Mouse (Mus musculus) splenic B cell, adult 2 months (primary cell): Measurements from ENCODE around the gene Sh3pxd2a.

Experiments
- DNase-seq: peaks from one replicate; pipeline ENCODE4 v3.0.0-alpha.2; 2011; ENCODE audit warnings: low read depth, low spot score
- H3K27me3 ChIP-seq: 2 replicates; pipeline ENCODE4 v1.6.1; 2012; ENCODE audit warnings: mild to moderate bottlenecking, low read length, moderate library complexity, mixed read lengths; ENCODE audit not compliant: control insufficient read depth, poor library complexity, insufficient read depth, severe bottlenecking
- H3K36me3 ChIP-seq: 2 replicates; pipeline ENCODE4 v1.6.1; 2012; ENCODE audit warnings: mild to moderate bottlenecking, low read length, moderate library complexity, mixed read lengths; ENCODE audit not compliant: control insufficient read depth, poor library complexity, insufficient read depth, severe bottlenecking

The Sh3pxd2a gene

GRCm38 (mm10) chr19:47455001-47455755, 9.0 kb downstream of the Sh3pxd2a start:
- peak; percentile 63 for DNase-seq
- H3K36me3 ChIP-seq = no peaks in the 10 kb centered on the region; the same call in 1 of the 2 replicates
- no peaks in the 10 kb centered on the region for H3K27me3 ChIP-seq

- no peak for DNase-seq
- Histone ChIP-seq H3K27me3 (no peaks in the 10 kb centered on the region), H3K36me3 (no peaks in the 10 kb centered on the region; the same call in 1 of the 2 replicates)
Observed at GRCm38 (mm10) chr19:47454167-47455000, 9.8 kb downstream of the Sh3pxd2a start.

GRCm38 (mm10) chr19:47453352-47453751, 10.8 kb downstream of the Sh3pxd2a start:
- DNase-seq = no peak
- Histone ChIP-seq H3K27me3 (no peaks in the 10 kb centered on the region), H3K36me3 (no peaks in the 10 kb centered on the region; the same call in 1 of the 2 replicates)

DNA sequence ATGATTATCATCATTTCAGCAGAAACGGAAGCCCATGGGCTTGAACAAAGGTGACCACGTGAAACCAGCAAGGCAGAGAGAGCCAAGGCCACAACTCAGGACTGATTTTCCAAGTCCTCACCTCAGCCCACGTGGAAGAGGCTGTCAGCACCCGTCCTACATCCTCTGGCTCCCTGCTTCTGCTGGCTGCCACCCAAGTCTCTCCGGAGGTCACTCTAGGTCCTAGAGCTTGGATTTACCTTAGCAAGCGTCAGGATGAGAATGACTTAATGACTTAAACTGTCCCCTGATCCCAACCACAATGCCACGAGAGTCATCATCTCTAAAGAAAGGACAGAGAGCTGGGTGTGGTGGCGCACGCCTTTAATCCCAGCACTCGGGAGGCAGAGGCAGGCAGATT, 11.5 kb downstream of the Sh3pxd2a start:
- no peaks in the 10 kb centered on the region for H3K27me3 ChIP-seq
- no peak for DNase-seq
- no peaks in the 10 kb centered on the region; the same call in 1 of the 2 replicates for H3K36me3 ChIP-seq

GRCm38 (mm10) chr19:47452211-47452610, 12.0 kb downstream of the Sh3pxd2a start:
- Histone ChIP-seq H3K27me3 (no peaks in the 10 kb centered on the region), H3K36me3 (no peaks in the 10 kb centered on the region; the same call in 1 of the 2 replicates)
- no peak for DNase-seq

DNA sequence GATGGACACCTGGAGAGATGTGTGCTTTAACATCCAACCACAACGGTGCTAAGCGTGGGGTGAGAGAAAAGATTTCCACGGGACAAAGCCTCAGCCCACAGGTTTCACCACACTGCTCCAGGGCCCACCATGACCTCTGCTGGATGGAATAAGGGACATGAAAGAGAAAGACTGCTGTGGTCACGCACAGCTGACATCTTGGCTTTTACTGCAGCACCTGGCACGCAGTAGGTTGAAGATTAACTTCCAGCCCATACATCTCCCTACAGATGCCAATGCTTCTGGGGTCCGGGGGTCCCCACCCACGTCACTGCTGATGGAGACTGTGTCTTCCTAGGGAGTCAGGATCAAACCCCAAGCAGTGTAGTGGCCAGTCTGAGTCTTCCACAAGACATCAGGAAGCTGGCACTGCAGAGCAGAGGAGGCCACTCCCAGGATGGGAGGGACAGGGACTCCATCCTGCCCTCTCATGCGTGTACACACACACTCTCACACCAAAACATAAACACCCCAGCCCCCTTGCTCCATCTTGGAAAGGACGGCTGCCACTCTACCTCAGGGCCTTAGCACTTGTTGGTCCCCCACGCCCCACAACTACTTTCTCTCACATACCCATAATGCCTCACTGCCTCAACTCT, 12.6 kb downstream of the Sh3pxd2a start:
- Histone ChIP-seq H3K36me3 (no peaks in the 10 kb centered on the region), H3K27me3 (no peaks in the 10 kb centered on the region)
- peak; percentile 47 for DNase-seq

DNA sequence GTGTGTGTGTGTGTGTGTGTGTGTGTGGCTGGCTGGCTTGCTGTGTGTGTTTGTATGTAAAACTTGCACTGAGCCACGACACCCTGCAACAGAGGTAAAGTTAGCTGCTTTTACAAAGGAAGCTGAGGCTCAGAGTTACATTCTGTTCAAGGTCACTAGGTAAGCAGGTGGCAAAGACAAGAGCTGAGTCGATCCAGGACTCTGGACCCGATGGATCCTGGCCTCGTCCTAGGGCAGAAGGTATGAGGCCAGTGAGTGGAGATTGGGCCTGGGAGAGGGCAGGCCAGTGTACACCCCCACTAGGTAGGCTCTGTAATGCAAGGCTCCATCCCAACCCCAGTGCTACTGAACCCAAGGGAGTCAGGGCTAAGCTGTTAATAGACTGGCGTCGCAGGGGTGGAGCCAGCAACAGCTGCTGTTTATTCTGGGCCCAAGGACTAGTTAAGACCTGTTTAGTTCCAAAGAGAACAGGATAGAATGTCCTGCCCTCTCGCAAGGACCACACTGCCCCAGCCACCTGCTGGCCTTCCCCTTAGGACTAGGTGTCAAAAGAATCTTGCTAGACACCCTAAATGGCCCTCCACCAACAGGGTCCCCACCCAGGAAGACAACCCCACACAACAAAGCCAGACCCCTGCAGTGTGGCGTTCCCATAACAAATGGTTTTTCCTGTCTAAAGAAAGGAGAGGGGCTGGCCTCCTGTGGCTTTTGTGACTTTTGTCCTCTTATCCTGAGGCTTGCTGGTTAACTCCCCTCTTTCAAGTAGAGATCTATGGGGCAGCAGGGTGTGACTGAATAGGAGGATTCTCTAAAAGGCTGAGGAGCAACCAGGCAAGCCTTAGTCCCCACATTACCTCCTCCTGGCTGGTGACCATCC, 13.7 kb downstream of the Sh3pxd2a start:
- H3K27me3 ChIP-seq = no peaks in the 10 kb centered on the region
- DNase-seq = peak; percentile 50
- no peaks in the 10 kb centered on the region for H3K36me3 ChIP-seq

DNA sequence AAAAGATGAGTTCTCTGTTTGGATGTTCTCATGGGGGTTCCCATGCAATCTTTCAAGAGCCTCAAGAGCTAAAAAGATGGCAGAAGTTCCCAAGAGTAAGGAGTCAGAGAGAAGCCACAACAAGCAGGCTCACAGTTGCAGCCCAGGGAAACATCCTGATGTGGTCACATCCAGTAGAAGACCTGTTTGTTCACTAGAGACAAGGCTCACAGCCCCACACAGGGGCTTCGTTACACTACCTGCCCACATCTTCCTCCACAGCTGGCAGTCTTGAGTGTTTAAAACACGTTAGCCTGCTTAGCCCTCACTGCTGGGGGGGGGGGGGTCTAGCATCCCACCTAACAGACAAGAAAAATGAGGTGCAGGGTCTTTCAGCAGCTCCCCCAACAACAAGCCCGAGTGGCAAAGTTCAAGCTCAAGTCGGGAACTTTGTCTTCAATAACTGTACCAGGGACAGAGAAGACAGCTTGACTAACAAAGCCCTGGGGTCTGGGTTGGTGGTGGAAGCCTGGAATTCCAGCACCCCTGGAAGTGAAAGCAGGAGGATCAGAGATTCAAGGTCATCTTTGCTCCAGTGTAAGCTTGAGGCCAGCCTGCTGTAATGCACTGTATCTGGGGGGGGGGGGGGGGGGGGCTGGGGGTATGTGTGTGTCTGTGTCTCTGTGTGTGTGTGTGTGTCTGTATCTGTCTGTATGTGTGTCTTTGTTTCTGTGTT, 14.5 kb downstream of the Sh3pxd2a start:
- no peak for DNase-seq

DNA sequence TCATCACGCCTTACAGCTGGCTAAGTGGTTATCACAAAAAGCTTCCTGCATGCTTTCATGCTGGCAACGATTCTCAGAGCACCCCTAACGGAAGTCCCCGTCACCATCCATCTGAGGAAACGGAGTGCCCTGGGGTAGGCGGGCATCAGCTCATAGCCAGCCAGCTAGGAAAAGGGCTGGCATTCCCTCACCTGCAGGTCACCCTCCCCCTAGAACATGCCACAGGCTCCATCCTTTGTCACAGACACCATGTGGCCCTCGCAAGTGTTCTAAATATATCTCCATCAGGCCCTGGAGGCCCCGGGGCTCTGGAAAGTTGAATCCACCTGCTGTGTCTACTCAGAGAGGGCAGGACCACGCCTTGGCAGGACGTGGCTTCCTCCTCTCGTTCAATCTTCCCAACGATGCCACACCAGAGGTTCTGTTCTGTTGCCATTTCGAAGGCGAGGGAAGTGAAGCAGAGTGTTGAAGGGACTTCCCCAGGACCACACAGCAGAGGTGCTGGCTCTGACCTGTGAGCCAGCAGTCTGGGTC, 15.5 kb downstream of the Sh3pxd2a start:
- Histone ChIP-seq H3K27me3 (no peaks in the 10 kb centered on the region), H3K36me3 (no peaks in the 10 kb centered on the region)
- peak; percentile 65 for DNase-seq

More for the DNA sequence above, 14.5 kb downstream of the Sh3pxd2a start:
- H3K36me3 ChIP-seq = no peaks in the 10 kb centered on the region
- H3K27me3 ChIP-seq = no peaks in the 10 kb centered on the region

DNA sequence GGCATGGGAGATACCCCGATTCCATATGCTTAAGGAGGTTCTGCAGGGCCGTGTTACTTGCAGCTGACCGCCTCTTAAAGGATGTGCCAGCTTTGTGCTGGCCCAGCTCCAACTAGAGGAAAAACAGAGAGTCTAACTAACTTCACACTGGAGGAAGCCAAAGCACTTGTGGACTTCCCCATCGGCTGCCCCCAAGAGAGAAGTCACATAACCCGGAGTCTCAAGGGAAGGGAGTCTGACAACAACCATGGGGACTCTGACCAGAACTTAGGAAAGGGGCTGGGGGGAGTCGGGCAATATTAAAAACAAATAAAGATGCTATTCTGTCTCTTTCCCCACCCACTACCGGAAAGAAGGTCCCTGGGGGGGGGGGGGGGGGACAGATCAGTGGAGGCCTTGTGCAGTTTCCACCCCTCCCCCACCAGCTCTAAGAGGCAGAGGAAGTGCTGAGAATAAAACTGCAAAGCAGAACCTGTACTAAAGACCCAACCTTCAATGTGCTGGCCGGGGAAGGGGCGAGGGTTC, 17.3 kb downstream of the Sh3pxd2a start:
- no peaks in the 10 kb centered on the region for H3K36me3 ChIP-seq
- DNase-seq = peak; percentile 91
- H3K27me3 ChIP-seq = no peaks in the 10 kb centered on the region

DNA sequence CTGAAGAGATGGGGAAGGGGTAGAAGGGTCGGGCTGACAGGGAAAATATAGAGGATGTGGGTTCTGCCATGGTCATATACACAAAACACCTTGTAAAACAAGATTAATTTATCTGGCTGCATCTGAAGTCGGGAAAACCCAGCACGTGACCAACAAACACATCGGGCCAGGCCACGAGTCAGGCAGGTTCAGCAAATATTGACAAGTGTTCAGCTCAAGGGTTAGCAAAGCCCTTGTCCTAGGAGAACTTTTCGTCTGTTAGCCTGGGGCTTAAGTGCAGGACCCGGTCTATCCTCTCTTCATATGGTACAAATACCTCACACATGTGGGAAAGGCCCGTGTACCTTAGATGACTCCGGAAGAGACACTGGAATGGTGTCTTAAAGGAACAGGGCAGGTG, 18.1 kb downstream of the Sh3pxd2a start:
- peak; percentile 45 for DNase-seq
- Histone ChIP-seq H3K36me3 (no peaks in the 10 kb centered on the region), H3K27me3 (no peaks in the 10 kb centered on the region)

DNA sequence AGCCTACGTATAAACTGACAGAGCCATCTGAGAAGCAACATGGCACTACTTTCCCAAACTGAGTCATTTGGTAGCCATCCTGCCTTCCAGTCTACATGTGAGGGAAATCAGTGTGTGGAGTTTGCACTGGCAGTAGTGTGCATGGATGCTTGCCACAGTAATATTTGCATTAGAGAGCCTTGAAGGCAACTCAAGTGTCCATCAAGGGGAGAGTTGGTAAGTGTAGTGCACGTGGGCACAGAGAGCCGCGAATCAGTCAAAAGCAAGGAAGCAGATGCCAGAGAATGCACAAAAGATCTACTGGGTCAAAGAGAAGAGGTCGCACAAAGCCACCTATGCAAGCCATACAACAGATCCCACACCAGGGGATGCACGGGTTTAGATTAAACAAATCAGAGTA, 18.5 kb downstream of the Sh3pxd2a start:
- no peak for DNase-seq
- Histone ChIP-seq H3K27me3 (no peaks in the 10 kb centered on the region), H3K36me3 (no peaks in the 10 kb centered on the region)

GRCm38 (mm10) chr19:47444488-47444887, 19.7 kb downstream of the Sh3pxd2a start:
- DNase-seq = no peak
- Histone ChIP-seq H3K27me3 (no peaks in the 10 kb centered on the region), H3K36me3 (no peaks in the 10 kb centered on the region)
